Mouse (Mus musculus) neutrophil, adult 59 days (primary cell): ENCODE measurements around the gene Kti12. TPM values are rescaled to one million over a fixed set of nuclear protein-coding genes. Genes with fewer than 3 reads are reported as not detected.

Experiments used
- total RNA-seq, 2 experiments: library from RNA; stranded (reverse); gene quantifications; 1 replicate in 1 of 2; 2 replicates in 1 of 2; pipeline ENCODE4 v1.2.4; 2023

The Kti12 gene
- 10 to 100 TPM; 12.9 to 13.5 TPM for total RNA-seq

GRCm38 (mm10) chr4:108847715-108848504, at the start of gene Kti12:
Gene Kti12, plus strand, starts transcription at chr4:108847785.

GRCm38 (mm10) chr4:108832916-108833827, 14.4 kb upstream of the Kti12 start, which contains the start of gene Btf3l4:
Gene Btf3l4, minus strand, starts transcription at chr4:108833614.

GRCm38 (mm10) chr4:108834115-108834970, 13.2 kb upstream of the Kti12 start, which contains the start of gene Txndc12:
Gene Txndc12, plus strand, starts transcription at chr4:108834601.

GRCm38 (mm10) chr4:108848505-108848848, 892 bp downstream of the Kti12 start, which contains the start of gene A730015C16Rik:
Gene A730015C16Rik, minus strand, starts transcription at chr4:108848619.

GRCm38 (mm10) chr4:108878963-108879822, 31.6 kb downstream of the Kti12 start, which contains the start of gene Rab3b:
Gene Rab3b, plus strand, starts transcription at chr4:108879063.

Other genes starting within 250 kb of the Kti12 start
- gene Cc2d1b, start 227.8 kb upstream of the Kti12 start, total RNA-seq, result 10 to 100 TPM; 37.6 to 41.2 TPM
- gene 3110021N24Rik, start 128.1 kb upstream of the Kti12 start, total RNA-seq, result under 1 TPM in 1 of 2 experiments, not detected in 1; 0.20 TPM
- 10 to 100 TPM in 1 of 2 experiments, 1 to 10 TPM in 1; 6.3 to 11.6 TPM for gene Zfyve9, start 67.0 kb upstream of the Kti12 start, total RNA-seq
- 10 to 100 TPM; 32.1 to 37.3 TPM for gene Btf3l4, start 14.2 kb upstream of the Kti12 start, total RNA-seq
- 10 to 100 TPM; 26.3 to 30.8 TPM for gene Txndc12, start 13.2 kb upstream of the Kti12 start, total RNA-seq
- not detected for gene A730015C16Rik, start 834 bp downstream of the Kti12 start, total RNA-seq
- not detected for gene Rab3b, start 31.3 kb downstream of the Kti12 start, total RNA-seq
- 100 to 1,000 TPM; 165 to 172 TPM for gene Nrd1, start 152.9 kb downstream of the Kti12 start, total RNA-seq